ENCODE assay signal across 15 mouse cellular contexts in the genomic region with DNA sequence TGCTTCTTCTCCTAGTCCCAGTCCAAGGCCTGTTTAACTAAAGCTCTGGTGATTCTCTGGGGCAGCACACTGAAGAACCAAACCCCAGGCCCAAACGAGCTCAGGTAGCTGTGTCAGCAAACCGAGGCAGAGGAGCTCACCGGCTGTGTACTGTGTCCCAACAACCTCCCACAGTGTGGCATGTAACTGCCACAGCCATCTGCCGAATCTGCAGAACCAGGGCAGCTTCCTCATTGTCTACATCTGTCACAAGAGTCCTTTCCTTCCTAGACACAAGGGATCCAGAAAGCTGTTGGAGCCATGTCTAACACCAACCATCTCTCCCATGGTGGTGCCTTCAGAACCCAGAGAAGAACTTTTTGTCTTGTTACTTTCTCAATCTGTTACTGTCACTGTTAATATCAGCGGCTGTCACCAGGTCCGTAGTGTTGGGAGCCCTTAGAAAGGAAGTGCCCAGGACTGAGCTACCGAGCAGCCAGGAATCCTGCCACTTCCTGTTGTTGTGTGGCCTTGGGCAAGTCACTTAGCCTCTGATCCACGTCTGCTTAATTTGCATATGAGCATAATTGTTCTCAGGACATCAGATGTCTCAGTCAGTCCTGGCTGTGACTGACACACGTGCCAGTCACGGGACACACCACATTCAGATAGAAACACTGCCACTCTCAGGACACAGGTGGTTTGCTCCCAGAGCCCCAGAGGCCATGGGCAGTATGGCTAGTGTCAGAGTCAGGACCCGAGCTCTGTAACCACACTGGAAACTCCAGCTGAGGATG.
A peak's percentile ranks its signal among the peaks of the same experiment; 100 is the strongest.
DNase-seq lines count a peak whose midpoint lies in the region; ATAC-seq and TF ChIP-seq lines count a peak whose summit lies in the region.
"Had no signal": no experiment of that assay in that cellular context is flagged by ENCODE, and none has a peak within 500 bp of the region (broad histone marks: within the 10 kb centered on the region; RNA-seq: fewer than 3 reads in every experiment).

No protein-coding gene starts in this region.

- H3K27ac ChIP-seq in intestine, postnatal 0 days (ENCODE audit: low read depth, low read length) = no peak overlapping the region
- no peak overlapping the region for H3K27ac ChIP-seq in intestine, embryonic 15.5 days
- H3K27ac ChIP-seq in thymus, adult 2 months (ENCODE audit: control insufficient read depth, insufficient read depth, low read length) = peak overlapping the region; percentile 37; the same call in 1 of the 2 replicates
- no peak overlapping the region for H3K27ac ChIP-seq in stomach, postnatal 0 days (replicated peaks)
- H3K27ac ChIP-seq: forebrain, embryonic 10.5 days; hindbrain, embryonic 14.5 days; liver, embryonic 15.5 days had no signal

- DNase-seq in thymus, adult 2 months = no peak
- no peak for DNase-seq in thymus, postnatal 10 days (ENCODE audit: low spot score in 2 of 2)
- DNase-seq in stomach, postnatal 0 days (ENCODE audit: low spot score) = no peak
- no peak for DNase-seq in right cerebral cortex, postnatal 14 days
- no peak for DNase-seq in kidney, adult 9 months
- DNase-seq: adrenal gland, postnatal 36 days; heart, adult 18-20 months; thymus, adult 18-20 months had no signal

- WGBS in intestine, postnatal 0 days = 73% methylated on average over 11 of the region's 11 CpGs
- 77% methylated on average over 11 of the region's 11 CpGs for WGBS in intestine, embryonic 15.5 days
- WGBS in thymus, adult 2 months = 23% methylated on average over 11 of the region's 11 CpGs
- 79% methylated on average over 11 of the region's 11 CpGs for WGBS in stomach, postnatal 0 days

- TF ChIP-seq EP300 in stomach, postnatal 0 days (optimal IDR thresholded peaks at IDR 0.05) = no peak

- H3K4me1 ChIP-seq in intestine, postnatal 0 days (replicated peaks; ENCODE audit: control insufficient read depth, insufficient read depth, low read length) = no peaks in the 10 kb centered on the region
- H3K4me1 ChIP-seq in intestine, embryonic 15.5 days (replicated peaks) = peaks cover 10% of the 10 kb centered on the region
- H3K4me1 ChIP-seq in thymus, adult 2 months (replicated peaks; ENCODE audit: control insufficient read depth, insufficient read depth, low read length) = peaks cover 12% of the 10 kb centered on the region
- no peaks in the 10 kb centered on the region for H3K4me1 ChIP-seq in stomach, postnatal 0 days (replicated peaks; ENCODE audit: control insufficient read depth, insufficient read depth)
- H3K4me1 ChIP-seq: forebrain, embryonic 10.5 days; liver, embryonic 15.5 days had no signal

- H3K9me3 ChIP-seq in intestine, postnatal 0 days (ENCODE audit: control insufficient read depth) = no peaks in the 10 kb centered on the region
- no peaks in the 10 kb centered on the region for H3K9me3 ChIP-seq in intestine, embryonic 15.5 days
- H3K9me3 ChIP-seq in stomach, postnatal 0 days (ENCODE audit: control insufficient read depth, low read length) = no peaks in the 10 kb centered on the region
- H3K9me3 ChIP-seq: forebrain, embryonic 10.5 days; liver, embryonic 15.5 days had no signal

- no peak overlapping the region for H3K9ac ChIP-seq in intestine, postnatal 0 days (ENCODE audit: low read depth, low read length)
- H3K9ac ChIP-seq in intestine, embryonic 15.5 days = no peak overlapping the region
- no peak overlapping the region for H3K9ac ChIP-seq in stomach, postnatal 0 days (ENCODE audit: low read length)
- H3K9ac ChIP-seq: hindbrain, embryonic 14.5 days; liver, embryonic 15.5 days had no signal

- no peaks in the 10 kb centered on the region for H3K27me3 ChIP-seq in intestine, postnatal 0 days (replicated peaks; ENCODE audit: control insufficient read depth, insufficient read depth, low read length)
- no peaks in the 10 kb centered on the region for H3K27me3 ChIP-seq in intestine, embryonic 15.5 days (replicated peaks)
- no peaks in the 10 kb centered on the region for H3K27me3 ChIP-seq in thymus, adult 2 months (ENCODE audit: control insufficient read depth, insufficient read depth, low read length)
- H3K27me3 ChIP-seq in stomach, postnatal 0 days (ENCODE audit: control insufficient read depth, insufficient read depth, low read length) = no peaks in the 10 kb centered on the region
- H3K27me3 ChIP-seq: liver, embryonic 15.5 days had no signal

- no peak overlapping the region for H3K4me3 ChIP-seq in intestine, postnatal 0 days (ENCODE audit: low read depth, low read length)
- H3K4me3 ChIP-seq in intestine, embryonic 15.5 days (replicated peaks) = no peak overlapping the region
- no peak overlapping the region for H3K4me3 ChIP-seq in thymus, adult 2 months (ENCODE audit: control insufficient read depth, insufficient read depth, low read length)
- H3K4me3 ChIP-seq in stomach, postnatal 0 days (ENCODE audit: low read depth, low read length) = no peak overlapping the region
- H3K4me3 ChIP-seq: forebrain, embryonic 10.5 days; liver, embryonic 15.5 days; myocyte had no signal

- no peak for TF ChIP-seq POLR2A in thymus, adult 2 months (IDR thresholded peaks at IDR 0.05; ENCODE audit: control insufficient read depth, extremely low read depth, insufficient read depth, low read length, poor library complexity)

- H3K4me2 ChIP-seq in intestine, postnatal 0 days (replicated peaks; ENCODE audit: low read depth) = no peak overlapping the region
- no peak overlapping the region for H3K4me2 ChIP-seq in intestine, embryonic 15.5 days (replicated peaks)
- H3K4me2 ChIP-seq in stomach, postnatal 0 days (replicated peaks; ENCODE audit: low read depth) = no peak overlapping the region
- H3K4me2 ChIP-seq: hindbrain, embryonic 14.5 days; liver, embryonic 15.5 days had no signal

- H3K36me3 ChIP-seq in intestine, postnatal 0 days (ENCODE audit: control insufficient read depth, insufficient read depth) = peaks cover 23% of the 10 kb centered on the region
- H3K36me3 ChIP-seq in intestine, embryonic 15.5 days = peaks cover 6% of the 10 kb centered on the region
- peaks cover 10% of the 10 kb centered on the region for H3K36me3 ChIP-seq in thymus, adult 2 months (ENCODE audit: control insufficient read depth, insufficient read depth, low read length)
- peaks cover 7% of the 10 kb centered on the region for H3K36me3 ChIP-seq in stomach, postnatal 0 days (ENCODE audit: control insufficient read depth, insufficient read depth, low read length)

- peak; percentile 48 for TF ChIP-seq CTCF in intestine, postnatal 0 days (IDR thresholded peaks at IDR 0.05; ENCODE audit: low read depth)
- no peak for TF ChIP-seq CTCF in thymus, adult 2 months (IDR thresholded peaks at IDR 0.05; ENCODE audit: borderline replicate concordance, control insufficient read depth, extremely low read depth, insufficient read depth, low read length, poor library complexity)
- TF ChIP-seq CTCF in stomach, postnatal 0 days (IDR thresholded peaks at IDR 0.05; ENCODE audit: low read depth) = peak; percentile 41

- peak; percentile 50; the same call in 1 of the 2 replicates for ATAC-seq in intestine, postnatal 0 days
- no peak for ATAC-seq in intestine, embryonic 15.5 days
- ATAC-seq in granulocyte monocyte progenitor cell, adult 5-6 weeks (replicated peaks; ENCODE audit: poor library complexity, severe bottlenecking) = peak; percentile 88
- no peak; the same call in 1 of the 2 replicates for ATAC-seq in stomach, postnatal 0 days (ENCODE audit: low FRiP score, low TSS enrichment)

Comparison
In these comparisons a context has a peak if more than half of its experiments do, and no peak if none do; other contexts are left out.
1. ATAC-seq: peak in intestine, postnatal 0 days (single experiment) and granulocyte monocyte progenitor cell, adult 5-6 weeks (single experiment); none in intestine, embryonic 15.5 days (single experiment) and stomach, postnatal 0 days (single experiment).